Mouse (Mus musculus) adipocyte (in vitro differentiated cells): ENCODE results near the gene T.

Experiments
- DNase-seq: peaks from one replicate; pipeline ENCODE4 v3.0.0-alpha.2; 2016; ENCODE audit warnings: low spot score

T gene

DNA sequence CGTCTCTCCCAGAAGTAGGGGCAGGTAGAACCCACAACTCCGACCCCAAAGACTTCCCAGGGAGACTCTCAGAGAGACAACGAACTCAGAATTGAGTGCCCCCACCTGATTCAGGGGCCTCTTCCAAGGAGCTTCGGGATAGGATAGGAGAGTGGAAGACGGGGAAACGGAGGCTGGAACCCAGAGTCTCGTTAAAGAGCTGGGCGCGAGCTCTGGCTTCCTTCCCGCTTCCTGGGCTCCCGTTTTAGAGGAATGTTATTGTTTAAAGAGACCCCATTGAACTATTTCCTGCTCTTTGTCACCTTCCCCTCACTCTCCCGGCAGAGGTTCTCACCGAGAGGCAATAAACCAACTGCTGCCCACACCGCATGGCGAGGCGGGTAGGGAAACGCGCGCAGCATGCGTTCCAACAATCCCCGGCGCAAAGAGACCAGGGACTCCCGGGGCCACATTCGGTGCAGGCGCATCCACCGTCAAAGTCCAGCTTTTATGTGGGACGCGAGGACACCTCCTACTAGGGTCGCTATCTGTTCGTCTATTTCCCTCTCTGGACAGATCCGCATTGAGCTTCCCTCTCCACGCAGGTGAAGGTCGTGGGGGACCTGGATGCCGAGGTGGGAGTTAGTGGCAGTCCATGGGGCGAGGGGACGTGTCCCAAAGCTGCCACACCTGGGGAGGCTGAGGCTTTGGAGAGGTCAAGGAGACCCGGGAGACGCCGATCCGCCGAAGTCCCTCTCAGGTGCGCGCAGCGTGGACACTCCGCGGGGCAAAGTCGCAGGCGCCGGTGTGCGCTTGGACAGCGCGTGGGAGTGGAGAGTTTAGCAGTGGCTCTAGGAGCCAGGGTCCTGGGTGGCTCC lies 874 bp upstream of the T start:
- no peak for DNase-seq

DNA sequence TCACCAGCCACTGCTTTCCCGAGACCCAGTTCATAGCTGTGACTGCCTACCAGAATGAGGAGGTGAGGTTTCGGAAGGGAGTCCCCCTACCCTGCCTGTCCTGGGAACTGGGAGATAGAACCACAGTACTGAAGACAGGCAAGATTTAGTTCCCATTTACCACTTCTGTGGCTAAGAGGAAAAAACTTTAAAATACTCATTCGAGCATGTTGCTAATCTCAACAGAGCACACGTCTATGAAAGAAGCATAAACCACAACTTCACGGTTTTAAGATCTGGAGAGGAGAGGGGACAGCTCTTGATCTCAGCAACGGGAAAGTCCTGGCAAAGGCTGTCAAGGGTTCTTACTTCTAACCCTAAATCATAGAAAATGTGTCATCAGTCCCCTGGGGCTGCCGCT lies 2.0 kb downstream of the T start:
- DNase-seq = no peak

DNA sequence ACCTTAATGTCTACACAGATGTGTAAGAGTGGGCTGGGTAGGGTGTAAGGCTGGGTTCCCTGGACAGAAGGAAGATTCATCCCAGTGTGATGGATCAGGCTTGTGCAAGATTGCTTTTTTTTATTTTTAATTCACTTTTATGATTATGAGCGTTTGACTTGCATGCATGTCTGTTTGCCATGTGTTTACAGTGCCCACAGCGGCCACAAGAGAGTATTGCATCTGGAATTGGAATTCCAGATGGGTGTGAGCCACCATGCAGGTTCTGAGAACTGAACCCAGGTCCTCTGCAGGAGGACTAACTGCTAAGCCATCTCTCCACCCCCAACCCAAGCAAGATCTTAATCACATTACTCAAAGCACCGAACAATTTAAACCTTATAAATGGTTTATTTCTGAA lies 9.8 kb downstream of the T start:
- DNase-seq = no peak

GRCm38 (mm10) chr17:8447676-8448192 lies 13.5 kb downstream of the T start:
- DNase-seq = peak; percentile 49

- no peak for DNase-seq
These were observed 14.1 kb downstream of the T start for GRCm38 (mm10) chr17:8448324-8448723.

DNA sequence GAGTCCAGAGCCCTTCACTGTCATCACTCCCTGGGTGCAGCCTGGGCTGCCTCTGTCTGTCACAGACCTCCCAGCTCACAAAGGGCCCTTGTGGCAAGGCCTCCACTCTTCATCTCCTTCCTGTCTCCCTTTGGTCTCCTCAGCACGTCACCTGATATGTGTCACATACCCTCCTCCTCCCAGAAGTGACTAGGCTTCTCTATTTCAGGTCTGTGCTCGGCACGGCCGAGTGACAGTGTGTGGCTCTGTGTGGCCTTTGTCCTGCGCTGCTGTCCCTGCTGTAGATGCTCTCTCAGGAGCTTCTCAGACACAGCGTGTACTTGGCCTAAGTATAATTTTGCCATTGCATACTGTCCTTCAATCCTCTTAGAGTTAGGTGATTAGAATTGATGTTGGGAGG lies 21.0 kb downstream of the T start:
- no peak for DNase-seq

DNA sequence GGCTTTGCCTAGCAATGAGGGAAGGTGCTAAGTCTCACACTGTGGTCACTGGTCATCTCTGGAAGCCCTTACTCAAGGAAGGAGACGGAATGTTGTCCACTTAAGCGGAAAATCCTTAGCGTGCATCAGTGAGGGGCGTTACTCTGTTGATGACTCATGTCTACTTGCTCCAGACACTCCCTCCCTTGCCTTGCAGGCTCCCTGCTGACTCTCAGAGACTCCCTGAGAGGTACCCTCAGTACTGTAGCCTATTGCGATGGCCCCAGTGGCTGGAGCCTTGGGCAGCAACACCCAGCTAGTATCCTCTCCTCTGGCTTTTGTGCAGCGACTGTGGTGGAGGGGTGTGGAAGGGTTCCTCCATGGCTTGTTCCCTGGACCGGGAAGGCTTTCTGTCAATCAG lies 21.4 kb downstream of the T start:
- DNase-seq = no peak

DNA sequence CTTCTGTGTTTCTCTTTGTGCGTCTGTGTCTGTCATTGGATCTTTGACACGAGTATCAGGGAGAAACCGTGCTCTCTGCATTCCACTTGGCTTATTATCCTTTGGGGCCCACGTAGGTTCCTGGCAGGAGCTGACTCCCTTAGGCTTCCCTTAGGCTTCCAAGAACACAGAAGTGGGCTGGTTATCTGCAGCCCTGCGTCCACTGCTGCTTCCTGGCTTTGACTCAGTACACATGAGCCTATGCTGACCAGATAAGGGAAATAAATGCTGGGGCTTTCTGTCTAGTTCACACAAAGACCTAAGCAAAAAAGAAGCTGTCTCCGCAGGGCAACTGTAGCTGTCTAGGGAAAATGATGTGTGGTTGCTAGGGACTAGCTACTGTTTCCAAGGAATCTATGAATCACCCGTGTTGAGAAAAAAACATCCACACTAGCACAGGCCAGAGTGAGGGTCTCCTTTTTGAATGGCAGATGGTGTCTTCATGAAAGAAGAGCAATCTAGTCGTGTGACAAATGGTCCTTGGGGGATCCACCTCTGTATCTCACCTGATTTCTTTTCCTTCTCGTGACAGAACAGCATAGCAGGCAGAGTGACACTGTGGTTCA lies 22.7 kb downstream of the T start:
- DNase-seq = no peak

- peak; percentile 49 for DNase-seq
These were observed 27.3 kb downstream of the T start for GRCm38 (mm10) chr17:8461568-8461967.

DNA sequence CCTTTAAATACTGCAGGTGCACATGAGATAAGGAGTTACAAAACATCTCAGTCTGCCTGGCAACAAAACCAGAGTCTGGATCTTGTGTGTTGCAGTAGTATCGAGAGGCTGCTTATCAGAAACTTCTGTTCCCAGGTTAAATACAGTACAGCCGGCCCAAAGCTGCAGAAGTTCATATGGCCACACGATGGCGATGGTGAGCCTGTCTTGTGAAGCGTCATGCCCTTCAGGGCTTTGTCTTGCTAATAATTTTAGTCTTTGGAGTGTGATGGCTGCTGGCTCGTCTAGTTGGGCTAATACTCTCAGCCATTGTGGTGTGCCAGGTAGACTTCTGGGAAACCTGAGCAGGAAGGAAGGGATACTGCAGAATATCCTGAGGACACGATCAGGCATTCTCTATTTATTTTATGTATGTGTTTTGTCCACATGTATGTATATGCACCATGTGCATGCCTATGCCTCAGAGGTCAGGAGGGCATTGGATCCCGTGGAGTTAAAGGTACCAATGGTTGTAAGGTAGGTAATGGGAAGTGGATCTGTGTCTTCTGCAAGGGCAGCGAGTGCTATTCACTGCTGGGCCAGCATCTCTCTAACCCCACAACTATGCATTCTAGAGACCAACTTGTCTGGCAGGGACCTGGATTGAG lies 29.4 kb downstream of the T start:
- peak; percentile 75 for DNase-seq

DNA sequence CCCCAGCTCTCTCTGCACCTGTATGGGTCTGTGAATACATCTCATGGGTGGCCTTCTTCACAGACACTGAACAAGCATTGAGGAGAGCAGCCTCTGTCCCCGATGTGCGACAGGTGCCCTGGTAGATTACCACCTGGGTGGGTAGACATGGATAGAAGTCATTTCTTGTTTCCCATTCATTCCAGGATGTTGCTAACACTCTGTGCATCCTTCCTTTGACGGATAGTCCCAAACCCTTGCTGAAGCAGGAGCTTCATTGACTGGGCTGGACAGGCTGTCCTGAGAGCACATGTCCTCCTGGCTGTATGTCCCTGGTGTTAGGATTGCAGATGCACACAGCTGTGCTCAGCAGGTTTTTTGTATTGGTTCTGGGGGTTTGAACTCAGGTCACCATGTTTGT lies 33.5 kb downstream of the T start:
- DNase-seq = no peak

- peak; percentile 80 for DNase-seq
These were observed 34.6 kb downstream of the T start for GRCm38 (mm10) chr17:8468716-8469344.

- DNase-seq = no peak
These were observed 44.3 kb downstream of the T start for GRCm38 (mm10) chr17:8478554-8478953.

DNA sequence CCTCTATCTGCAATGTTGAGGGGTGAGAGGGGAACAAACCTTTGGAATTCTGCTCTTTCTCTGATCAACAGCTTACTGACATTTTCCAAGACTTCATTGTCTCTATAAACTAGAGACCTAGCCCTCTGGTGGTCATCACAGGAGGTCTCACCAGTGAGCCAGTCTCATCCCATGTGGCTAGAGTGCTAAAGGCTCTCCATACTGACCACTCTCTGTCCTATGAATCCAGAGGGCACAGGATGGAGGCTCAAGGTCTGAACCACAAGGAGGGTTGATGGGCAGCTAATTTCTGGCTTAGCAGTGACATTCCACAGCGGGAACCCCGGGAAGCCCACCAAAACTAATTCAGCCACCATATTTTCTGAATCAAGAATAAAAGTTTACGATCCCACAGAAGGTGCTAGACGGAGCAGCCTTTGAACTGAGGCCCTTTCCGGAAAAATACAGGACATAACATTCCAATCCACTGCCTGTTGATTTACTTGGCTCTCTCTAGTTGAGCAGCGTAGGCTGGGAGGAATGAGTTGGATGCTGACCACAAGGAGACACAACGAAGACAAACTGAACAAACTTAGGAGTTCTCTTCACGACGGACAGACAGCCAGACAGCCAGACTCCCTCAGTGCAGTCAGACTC lies 45.4 kb downstream of the T start:
- no peak for DNase-seq

DNA sequence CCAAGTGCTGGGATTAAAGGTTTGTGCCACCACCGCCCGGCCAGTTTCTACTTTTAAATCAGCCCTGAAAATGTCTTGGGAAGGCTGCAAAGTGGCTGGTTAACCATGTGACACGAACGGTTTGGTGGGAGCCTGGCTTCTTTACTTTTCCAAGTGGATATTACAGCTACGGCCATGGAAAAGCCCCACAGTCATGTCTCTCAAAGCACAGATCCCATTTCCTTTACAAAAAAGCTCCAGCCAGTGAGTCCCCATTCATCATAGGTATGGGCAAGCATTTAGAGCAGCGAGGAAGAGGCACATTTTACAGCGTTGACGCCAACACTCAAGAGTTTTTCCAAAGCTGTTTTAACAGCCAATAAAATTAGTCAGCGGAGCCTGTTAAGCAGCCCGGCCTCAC lies 47.6 kb downstream of the T start:
- no peak for DNase-seq

- DNase-seq = no peak
These were observed 48.7 kb downstream of the T start for GRCm38 (mm10) chr17:8482876-8483275.

DNA sequence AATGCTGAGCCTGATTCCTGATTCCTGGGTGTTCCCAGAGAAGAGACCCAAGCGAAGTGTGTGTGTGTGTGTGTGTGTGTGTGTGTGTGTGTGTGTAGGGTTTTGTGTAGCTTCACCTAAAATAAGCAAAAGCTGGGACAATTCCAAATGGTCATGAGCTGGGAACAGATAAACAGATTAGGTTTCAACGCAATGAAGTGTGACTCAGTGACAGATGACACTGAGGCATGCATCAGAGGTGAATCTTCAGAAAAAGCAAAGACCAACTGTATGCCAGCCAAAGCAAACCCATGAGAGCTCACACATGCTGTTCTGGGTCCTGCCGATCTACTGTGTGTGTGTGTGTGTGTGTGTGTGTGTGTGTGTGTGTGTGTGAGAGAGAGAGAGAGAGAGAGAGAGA lies 50.0 kb downstream of the T start:
- DNase-seq = no peak

DNA sequence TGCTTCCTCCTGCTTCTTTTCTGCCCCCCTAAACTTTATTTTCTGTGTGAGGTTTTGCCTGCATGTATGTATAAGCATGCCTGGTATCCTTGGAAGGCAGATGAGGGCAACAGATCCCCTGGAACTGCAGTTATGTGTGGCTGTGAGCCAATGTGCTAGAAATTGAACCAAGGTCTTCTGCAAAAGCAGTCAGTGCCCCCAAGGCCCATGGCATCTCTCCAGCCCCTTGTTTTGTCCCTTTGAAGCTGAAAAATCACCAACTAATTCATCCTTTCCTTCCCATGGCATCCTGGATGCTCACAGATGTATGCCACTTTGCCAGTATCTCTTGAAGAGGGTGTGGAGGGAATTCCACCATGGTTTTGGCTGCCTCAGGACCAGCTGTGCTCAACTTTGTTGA lies 50.9 kb downstream of the T start:
- no peak for DNase-seq

GRCm38 (mm10) chr17:8487824-8488223 lies 53.6 kb downstream of the T start:
- DNase-seq = no peak

GRCm38 (mm10) chr17:8490971-8491370 lies 56.7 kb downstream of the T start:
- DNase-seq = no peak
